Mouse (Mus musculus): Measurements from ENCODE around the gene Scn4a. TPM values are rescaled to one million over a fixed set of nuclear protein-coding genes. Genes with fewer than 3 reads are reported as not detected.

Gene Scn4a
- total RNA-seq, 2 experiments from 2014 or later, result 0.84 TPM; not detected in 1

DNA sequence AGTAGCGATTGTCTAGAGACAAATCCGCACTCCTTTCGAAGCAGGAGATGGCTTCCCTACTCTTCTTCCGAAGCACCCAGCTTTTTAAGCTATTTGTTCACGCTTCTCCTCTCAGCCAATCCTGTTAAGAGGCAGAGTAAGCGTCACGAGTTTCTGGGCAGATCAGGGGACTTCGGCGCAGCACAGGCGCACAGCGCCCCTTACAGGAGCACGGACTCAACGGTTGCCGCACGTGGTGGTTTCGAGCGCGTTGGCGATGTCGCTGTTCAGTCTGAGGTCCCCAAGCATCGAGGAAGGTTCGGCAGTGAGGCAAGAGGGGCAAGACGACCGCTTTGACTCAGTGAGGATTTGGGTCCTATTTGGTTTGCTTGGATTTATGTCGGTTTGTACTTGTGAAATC is 76.6 kb downstream of the Scn4a start, which contains the start of gene Tcam1:
TSS of gene Tcam1 (plus strand) at position 219 of the 400 bp plus-strand sequence.
- peak; percentile 43 for ATAC-seq (replicated peaks; ENCODE audit: low FRiP score, poor library complexity, severe bottlenecking)

DNA sequence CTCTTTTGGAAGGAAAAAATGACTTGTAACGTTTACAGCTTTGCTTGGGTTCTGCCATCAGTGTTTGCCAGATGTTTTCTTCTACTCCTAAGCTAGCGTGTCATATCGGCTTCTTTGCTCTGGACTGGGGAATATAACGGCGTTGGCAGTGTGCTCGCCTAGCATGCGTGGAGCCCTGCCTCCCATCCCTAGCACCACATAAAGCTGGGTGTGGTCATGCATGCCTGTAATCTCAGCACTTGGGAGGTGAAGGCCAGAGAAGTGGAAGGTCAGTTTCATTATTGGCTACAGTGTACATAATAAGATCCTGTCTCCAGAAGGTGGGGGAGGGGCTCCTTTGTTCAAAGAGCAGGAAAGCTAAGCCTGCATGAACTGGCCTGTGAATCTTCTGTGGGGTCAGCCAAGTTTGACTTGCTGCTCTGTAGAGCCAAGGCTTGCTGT is 78.1 kb downstream of the Scn4a start:
- ATAC-seq (replicated peaks; ENCODE audit: low FRiP score, poor library complexity, severe bottlenecking), result no peak

DNA sequence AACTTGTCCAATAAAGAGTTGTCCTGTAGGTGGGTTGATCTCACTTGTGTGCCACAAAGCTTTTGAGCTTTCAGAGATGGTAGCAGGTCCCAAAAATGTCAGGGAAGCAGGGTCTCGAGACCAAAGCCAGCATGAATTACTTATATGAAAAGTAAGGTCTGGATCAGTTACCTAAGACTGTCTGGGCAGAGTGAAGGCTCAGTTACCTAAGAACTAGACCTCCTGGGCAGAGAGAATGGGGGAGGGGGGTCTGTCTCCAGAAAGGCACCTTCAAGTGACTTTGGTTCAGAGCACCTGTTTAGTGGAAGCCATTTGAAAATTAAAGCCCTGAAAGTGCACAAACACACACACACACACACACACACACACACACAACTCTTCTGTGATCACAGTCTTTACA is 78.7 kb downstream of the Scn4a start:
- no peak for ATAC-seq (replicated peaks; ENCODE audit: low FRiP score, poor library complexity, severe bottlenecking)

DNA sequence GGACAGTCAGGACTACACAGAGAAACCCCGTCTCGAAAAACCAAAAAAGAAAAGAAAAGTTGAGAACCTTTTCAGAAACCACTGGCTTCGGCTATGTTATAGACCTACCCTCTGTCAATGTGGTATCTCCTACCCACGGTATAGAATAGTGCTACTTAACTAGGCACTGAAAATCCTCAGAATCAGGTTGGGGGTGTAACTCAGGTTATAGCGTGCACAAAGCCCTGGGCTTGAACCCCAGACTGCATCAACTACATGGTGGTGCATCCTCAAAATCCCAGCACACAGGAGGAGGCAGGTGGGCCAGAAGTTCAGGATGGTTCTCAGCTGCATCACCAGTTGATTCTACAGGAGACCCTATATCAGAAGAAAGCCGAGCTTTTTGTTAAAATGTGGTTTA is 79.3 kb downstream of the Scn4a start:
- no peak for ATAC-seq (replicated peaks; ENCODE audit: low FRiP score, poor library complexity, severe bottlenecking)

DNA sequence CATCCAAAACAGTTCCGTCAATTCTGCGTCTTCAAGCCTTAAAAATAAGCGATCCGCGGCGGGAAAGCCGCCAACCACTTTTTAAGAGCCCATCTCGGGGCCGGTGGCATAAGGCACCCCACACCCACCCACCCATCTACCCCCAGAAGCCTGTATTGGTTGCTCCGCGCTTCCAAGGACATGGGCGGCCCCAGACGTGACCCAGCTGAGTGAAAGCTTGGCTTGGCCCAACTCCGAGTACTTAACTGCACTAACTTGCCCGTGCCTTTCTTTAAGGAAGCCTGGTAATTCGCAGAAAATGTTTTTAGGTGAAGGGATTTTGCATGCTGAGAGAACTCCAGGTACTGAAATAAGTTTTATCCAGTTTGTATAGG is 79.8 kb downstream of the Scn4a start:
- ATAC-seq (replicated peaks; ENCODE audit: low FRiP score, poor library complexity, severe bottlenecking), result no peak

DNA sequence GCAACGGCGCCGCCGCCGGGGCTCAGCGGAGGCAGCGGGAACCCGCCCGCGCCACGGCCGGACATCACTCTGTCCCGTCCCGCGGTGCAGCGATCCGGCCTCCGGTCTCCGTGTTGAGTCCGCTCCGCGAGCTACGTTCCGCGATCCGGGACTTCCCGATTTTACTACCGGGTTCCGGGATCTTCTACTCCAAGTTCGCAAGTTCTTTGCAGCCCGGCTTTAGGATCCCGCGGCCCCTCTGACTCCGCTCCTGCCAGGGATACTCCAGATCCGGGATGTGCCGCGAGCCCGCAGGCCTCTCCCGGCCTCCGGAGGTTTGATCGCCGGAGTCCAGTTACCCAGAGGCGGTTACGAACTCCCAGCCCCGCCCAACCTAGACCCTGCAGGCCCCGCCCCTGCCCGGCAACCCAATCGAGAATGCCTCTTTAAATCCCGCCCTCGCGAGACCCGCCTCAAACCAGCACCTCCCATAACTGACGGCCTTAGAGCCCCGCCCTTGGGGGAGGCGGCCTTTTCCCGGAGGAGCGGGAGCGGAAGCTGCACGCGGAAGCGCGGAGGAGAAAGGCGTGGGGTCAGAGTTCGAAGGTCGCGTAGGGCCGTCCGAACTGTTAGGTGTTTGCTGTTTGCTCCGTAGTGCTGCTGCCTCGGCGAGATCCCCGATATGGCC is 80.3 kb downstream of the Scn4a start, which contains the start of gene Smarcd2:
TSS of gene Smarcd2 (minus strand) at position 329 of the 667 bp plus-strand sequence.
- ATAC-seq (replicated peaks; ENCODE audit: low FRiP score, poor library complexity, severe bottlenecking), result peak; percentile 88

DNA sequence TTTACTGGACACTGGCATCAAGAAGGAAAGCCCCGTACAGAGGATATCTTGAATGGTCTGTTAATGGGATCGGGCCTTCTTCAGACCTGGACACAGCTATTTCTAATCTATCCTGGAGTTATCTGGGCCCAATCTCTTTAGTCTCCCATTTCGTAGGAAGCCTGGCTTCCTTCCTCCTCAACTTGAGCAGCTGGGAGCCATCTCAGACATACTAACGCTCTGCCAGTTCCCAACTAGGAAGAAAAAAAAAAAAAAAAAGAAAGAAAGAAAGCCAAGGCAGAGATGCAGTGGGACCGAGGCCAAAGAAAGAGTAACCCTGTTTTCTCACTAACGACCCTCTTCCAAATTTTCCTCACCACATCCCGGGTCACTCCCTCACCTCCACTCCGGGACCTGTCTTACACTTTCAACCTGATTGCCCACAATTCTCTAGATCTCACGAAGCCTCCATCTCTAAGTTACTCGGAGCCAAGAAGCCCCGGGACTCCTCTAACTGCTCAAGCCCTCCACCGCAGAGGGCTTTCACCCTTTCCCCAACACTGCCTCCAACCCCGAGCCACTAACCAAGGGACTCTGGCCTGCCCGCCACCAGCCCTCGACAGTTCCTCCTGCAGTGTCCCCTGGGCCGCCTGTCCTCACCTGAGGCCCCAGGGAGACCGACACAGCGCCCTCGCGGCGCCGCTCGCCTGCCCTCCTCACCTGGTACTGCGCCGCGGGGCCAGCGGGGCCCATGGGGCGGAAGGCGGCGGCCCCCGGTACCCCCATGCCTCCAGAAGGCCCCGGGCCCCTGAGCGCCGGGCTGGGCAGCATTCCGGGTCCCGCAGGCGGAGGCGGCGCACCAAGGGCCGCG is 81.1 kb downstream of the Scn4a start:
- ATAC-seq (replicated peaks; ENCODE audit: low FRiP score, poor library complexity, severe bottlenecking), result peak; percentile 46

DNA sequence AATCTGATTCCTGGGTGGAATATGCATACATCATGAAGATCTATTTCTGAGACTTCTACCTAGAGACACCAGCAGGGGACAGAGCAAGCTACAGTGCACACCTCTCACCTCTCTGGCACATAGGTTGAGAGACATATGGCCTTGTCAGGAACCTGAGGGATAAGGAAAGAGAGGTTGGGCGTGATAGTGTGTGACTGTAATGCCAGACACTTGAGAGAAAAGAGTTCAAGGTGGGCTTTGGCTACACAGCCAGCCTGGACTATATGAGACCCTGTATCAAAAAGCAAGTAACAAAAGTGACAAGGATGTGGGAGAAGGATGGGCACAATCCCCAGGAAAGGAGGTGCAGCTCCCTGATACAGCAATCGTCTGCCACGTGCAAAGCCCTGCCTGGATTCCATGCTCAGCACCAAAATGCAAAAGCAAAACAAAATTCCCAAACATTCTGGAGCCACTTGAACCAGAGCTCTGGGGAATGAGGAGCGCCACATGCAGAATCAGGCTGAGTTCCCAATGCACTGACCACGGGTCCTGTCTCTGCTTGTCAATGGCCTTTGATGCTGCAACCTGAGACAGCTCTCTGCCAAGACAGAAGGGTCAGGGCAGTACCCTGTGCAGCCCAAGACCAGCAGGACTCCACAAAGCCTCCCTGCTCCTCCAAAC is 81.8 kb downstream of the Scn4a start:
- no peak for ATAC-seq (replicated peaks; ENCODE audit: low FRiP score, poor library complexity, severe bottlenecking)

DNA sequence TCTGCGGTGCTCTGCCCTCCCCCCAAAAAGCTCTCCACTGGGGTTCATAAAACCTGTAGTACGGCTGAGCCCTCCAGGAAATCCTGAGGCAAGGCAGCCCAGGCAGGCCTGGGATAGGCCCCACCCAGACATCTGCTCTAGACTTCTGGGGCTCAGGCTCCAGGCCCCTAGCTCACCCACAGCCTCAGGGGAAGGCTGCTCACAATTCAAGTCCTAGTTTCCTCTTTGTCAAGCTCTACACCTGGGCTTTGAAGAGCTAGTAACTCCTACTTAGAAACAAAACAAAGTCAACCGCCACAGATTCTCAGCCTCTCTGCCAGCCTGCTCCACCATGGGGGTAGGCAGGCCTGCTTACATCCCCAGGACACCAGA is 84.0 kb downstream of the Scn4a start:
- ATAC-seq (replicated peaks; ENCODE audit: low FRiP score, poor library complexity, severe bottlenecking), result no peak

Other genes starting within 250 kb of the Scn4a start
- not detected in 2 replicates for gene Gm10840, start 192.4 kb downstream of the Scn4a start, total RNA-seq (2015; ENCODE audit: low replicate concordance)
- not detected in 2 replicates for gene Gm10840, start 192.4 kb downstream of the Scn4a start, total RNA-seq (2017; ENCODE audit: low replicate concordance)
- 35.7 and 49.0 TPM in 2 replicates for gene Limd2, start 192.4 kb downstream of the Scn4a start, total RNA-seq (2015; ENCODE audit: low replicate concordance)
- gene Limd2, start 192.4 kb downstream of the Scn4a start, total RNA-seq (2017; ENCODE audit: low replicate concordance), result 4.8 and 8.7 TPM in 2 replicates
- 14.1 and 16.3 TPM in 2 replicates for gene Strada, start 151.1 kb downstream of the Scn4a start, total RNA-seq (2015; ENCODE audit: low replicate concordance)
- 6.4 and 12.3 TPM in 2 replicates for gene Strada, start 151.1 kb downstream of the Scn4a start, total RNA-seq (2017; ENCODE audit: low replicate concordance)
- 24.1 and 54.9 TPM in 2 replicates for gene Ccdc47, start 136.9 kb downstream of the Scn4a start, total RNA-seq (2015; ENCODE audit: low replicate concordance)
- 122 and 130 TPM in 2 replicates for gene Ccdc47, start 136.9 kb downstream of the Scn4a start, total RNA-seq (2017; ENCODE audit: low replicate concordance)
- gene Ddx42, start 136.4 kb downstream of the Scn4a start, total RNA-seq (2015; ENCODE audit: low replicate concordance), result 28.9 and 47.6 TPM in 2 replicates
- 60.4 and 91.1 TPM in 2 replicates for gene Ddx42, start 136.4 kb downstream of the Scn4a start, total RNA-seq (2017; ENCODE audit: low replicate concordance)
- gene Ftsj3, start 97.2 kb downstream of the Scn4a start, total RNA-seq (2015; ENCODE audit: low replicate concordance), result 6.5 and 13.8 TPM in 2 replicates
- 19.1 and 20.7 TPM in 2 replicates for gene Ftsj3, start 97.2 kb downstream of the Scn4a start, total RNA-seq (2017; ENCODE audit: low replicate concordance)
- gene Psmc5, start 97.1 kb downstream of the Scn4a start, total RNA-seq (2015; ENCODE audit: low replicate concordance), result 41.5 and 42.5 TPM in 2 replicates
- gene Psmc5, start 97.1 kb downstream of the Scn4a start, total RNA-seq (2017; ENCODE audit: low replicate concordance), result 33.4 and 66.2 TPM in 2 replicates
- 36.0 and 49.0 TPM in 2 replicates for gene Smarcd2, start 80.3 kb downstream of the Scn4a start, total RNA-seq (2015; ENCODE audit: low replicate concordance)
- 119 and 162 TPM in 2 replicates for gene Smarcd2, start 80.3 kb downstream of the Scn4a start, total RNA-seq (2017; ENCODE audit: low replicate concordance)
- gene Tcam1, start 76.6 kb downstream of the Scn4a start, total RNA-seq (2015; ENCODE audit: low replicate concordance), result not detected in 2 replicates
- not detected in 2 replicates for gene Tcam1, start 76.6 kb downstream of the Scn4a start, total RNA-seq (2017; ENCODE audit: low replicate concordance)
- not detected in 2 replicates for gene Gh, start 51.4 kb downstream of the Scn4a start, total RNA-seq (2015; ENCODE audit: low replicate concordance)
- gene Gh, start 51.4 kb downstream of the Scn4a start, total RNA-seq (2017; ENCODE audit: low replicate concordance), result 2.7 TPM in 1 of 2 replicates, not detected in the other
- gene Cd79b, start 38.5 kb downstream of the Scn4a start, total RNA-seq (2015; ENCODE audit: low replicate concordance), result 110 and 129 TPM in 2 replicates
- gene Cd79b, start 38.5 kb downstream of the Scn4a start, total RNA-seq (2017; ENCODE audit: low replicate concordance), result 29.3 and 46.0 TPM in 2 replicates
- not detected in 2 replicates for gene Prr29, start 12.2 kb upstream of the Scn4a start, total RNA-seq (2015; ENCODE audit: low replicate concordance)
- not detected in 2 replicates for gene Prr29, start 12.2 kb upstream of the Scn4a start, total RNA-seq (2017; ENCODE audit: low replicate concordance)
- gene Icam2, start 34.8 kb upstream of the Scn4a start, total RNA-seq (2015; ENCODE audit: low replicate concordance), result 23.9 TPM in 1 of 2 replicates, not detected in the other
- 9.5 and 15.1 TPM in 2 replicates for gene Icam2, start 34.8 kb upstream of the Scn4a start, total RNA-seq (2017; ENCODE audit: low replicate concordance)
- gene Ern1, start 134.6 kb upstream of the Scn4a start, total RNA-seq (2015; ENCODE audit: low replicate concordance), result 8.8 and 11.9 TPM in 2 replicates
- 5.9 and 6.7 TPM in 2 replicates for gene Ern1, start 134.6 kb upstream of the Scn4a start, total RNA-seq (2017; ENCODE audit: low replicate concordance)